Mouse (Mus musculus) fat pad, adult 2 months (tissue): ENCODE data around the gene Sft2d1.
"Not testable (repeated sequence)": the region's sequence is repeated elsewhere in the genome, so short reads cannot be mapped to it uniquely, and the experiment has no call there.

Experiments
- DNase-seq: peaks from one replicate; pipeline ENCODE4 v3.0.0-alpha.2; 2011; ENCODE audit warnings: low read depth, low spot score; ENCODE audit errors: extremely low read depth

Gene Sft2d1

DNA sequence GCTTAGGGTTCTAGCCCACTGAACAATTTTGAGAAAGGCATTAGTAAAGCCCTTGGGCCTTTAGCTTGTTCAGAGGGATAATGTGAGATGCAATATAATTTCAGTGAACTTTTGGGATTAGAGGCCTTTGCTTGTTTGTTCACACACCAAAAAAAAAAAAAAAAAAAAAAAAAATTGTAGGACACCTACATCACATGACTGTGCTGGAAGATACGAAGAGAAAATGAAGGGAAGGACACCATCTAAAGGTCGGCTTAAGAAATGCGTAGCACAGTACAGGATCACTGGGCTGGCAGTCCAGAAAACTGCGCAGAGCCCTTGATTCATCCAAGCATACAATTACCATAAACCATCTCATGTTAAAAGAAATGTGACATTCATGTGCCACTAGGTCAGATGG, 9.4 kb upstream of the Sft2d1 start:
- no peak for DNase-seq

GRCm38 (mm10) chr17:8302772-8303438, 8.0 kb upstream of the Sft2d1 start:
- no peak for DNase-seq

DNA sequence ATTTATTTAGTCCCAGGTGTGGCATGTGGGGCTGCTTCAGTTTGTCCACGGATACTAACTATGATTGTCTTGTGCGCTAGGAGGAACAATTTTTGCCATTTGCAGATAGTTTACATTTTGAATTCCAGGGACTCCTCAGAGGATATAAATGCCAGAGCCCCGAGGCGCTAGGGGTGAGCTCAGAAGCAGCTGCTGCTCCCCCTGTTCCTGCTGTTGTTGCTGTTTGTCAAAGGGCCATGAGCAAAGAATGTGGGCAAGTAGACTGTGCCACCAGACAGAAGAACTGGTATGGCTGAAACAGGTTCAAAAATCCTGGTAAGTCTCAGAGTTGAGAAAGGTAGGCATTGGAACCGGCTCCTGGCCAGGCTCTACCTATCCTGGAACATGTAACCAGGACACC, 7.2 kb upstream of the Sft2d1 start:
- DNase-seq = no peak

GRCm38 (mm10) chr17:8305801-8306200, 5.1 kb upstream of the Sft2d1 start:
- no peak for DNase-seq

- no peak for DNase-seq
Measured at GRCm38 (mm10) chr17:8311751-8312150, 849 bp downstream of the Sft2d1 start.

DNA sequence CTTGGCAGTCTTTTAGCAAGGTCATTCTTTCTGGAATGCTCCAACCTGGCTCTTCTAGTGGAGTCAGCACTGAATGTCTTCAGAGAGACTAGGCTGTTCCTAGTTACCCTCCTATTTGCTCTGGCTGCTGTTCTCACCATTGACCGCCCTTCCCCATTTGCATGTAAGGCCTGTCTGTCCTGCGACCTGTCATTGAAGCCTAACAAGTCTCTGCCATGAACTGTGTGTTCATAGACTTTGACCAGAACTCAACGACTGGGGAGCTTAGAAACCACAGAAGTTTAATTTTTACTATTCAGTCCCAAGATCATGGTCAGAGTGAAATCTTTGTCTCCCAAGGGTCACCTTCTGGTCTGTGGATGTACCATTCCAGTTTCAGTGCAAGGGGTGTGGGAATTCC, 3.1 kb downstream of the Sft2d1 start:
- DNase-seq = no peak

DNA sequence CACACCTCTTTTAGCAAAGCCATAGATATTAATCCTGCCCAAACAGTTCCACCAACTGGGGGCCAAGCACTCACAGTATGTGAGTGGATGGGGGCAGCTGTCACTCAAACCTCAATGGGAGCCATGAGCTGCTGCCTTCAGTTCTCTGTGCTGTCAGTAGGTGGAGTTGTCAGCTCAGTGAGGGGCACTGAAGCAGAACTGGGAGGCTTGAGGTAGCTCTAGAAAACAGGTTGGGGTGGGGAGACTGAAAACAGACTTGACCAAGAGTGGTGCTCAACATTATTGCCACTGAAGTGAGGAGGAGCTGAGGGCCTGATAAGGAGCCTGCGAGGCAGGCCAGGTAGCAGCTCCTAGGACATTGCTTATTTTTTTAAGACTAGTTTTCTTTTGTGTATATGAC, 5.3 kb downstream of the Sft2d1 start:
- DNase-seq = no peak

DNA sequence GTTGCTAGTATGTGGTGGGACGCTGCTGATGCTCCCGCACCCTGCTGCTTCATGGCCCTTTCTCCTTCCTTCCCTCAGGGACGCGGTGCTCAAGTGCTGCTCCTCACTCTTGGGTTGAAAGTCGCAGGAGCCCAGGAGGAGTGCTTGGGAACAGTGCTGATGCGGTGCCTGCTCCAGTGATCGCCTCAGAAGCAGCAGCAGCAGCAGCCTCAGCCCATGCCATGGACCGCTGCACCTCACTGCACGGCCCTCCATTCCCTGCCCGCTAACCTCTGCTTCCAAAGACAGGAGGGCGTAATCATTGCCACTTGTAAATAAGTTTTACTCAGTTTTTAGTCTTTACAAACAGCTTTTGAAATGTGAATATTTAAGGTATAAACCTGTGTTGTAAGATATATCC, 16.0 kb downstream of the Sft2d1 start:
- DNase-seq = not testable (repeated sequence)

DNA sequence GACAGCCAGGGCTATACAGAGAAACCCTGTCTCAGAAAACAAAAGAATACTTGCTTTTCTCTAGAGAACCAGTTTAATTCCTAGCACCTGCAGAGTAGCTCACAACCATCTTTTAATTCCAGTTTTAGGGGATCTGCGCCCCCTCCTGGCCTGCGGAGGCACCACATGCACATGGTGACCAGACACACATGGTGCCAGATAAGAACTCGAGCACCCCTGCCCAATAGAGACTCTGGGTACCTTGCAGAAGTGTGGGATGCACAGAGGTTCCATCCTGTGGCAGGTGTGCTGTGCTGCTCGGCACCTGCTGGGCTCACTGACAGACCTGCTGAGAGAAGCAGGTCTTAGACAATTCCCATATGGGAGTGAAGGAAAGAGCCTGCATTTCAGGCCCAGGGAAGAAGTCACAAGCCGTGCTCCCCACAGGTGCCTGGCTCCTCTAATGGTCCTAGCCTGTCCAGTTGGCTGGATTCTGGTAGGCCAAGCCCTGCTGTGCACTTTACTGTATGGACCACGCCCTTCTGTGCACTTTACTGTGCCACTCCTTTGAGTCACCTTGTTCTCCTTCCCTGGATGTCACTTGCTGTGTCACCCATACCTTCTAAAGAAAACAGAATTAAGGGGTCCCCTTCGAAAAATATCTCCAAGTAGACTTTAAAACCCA, 17.7 kb downstream of the Sft2d1 start:
- no peak for DNase-seq

DNA sequence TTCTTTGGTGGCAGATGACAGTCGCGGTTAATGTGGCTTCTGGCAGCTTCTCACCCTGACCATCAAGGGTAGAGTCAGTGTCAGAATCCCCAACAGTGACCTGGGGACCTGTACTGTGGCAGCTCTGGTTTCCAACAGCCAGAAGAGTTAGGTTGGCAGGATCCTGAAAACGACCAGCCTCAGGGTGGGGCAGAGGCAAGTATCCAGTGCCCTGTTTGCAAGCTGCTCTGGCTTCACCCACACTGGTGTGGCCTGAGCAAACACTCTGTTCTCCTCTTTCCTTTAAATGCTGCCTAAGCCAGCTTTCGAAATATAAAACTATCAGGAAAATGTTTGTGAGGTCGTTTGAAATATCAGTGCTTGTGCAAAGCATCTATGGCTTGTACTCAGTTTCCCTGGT, 19.7 kb downstream of the Sft2d1 start:
- no peak for DNase-seq

- not testable (repeated sequence) for DNase-seq
Measured at GRCm38 (mm10) chr17:8337159-8337558, 26.3 kb downstream of the Sft2d1 start, which contains the start of gene Prr18. Gene Prr18, plus strand, starts transcription at chr17:8337459.

GRCm38 (mm10) chr17:8339666-8340374, 28.9 kb downstream of the Sft2d1 start:
- no peak for DNase-seq

GRCm38 (mm10) chr17:8340407-8341359, 29.8 kb downstream of the Sft2d1 start:
- no peak for DNase-seq

DNA sequence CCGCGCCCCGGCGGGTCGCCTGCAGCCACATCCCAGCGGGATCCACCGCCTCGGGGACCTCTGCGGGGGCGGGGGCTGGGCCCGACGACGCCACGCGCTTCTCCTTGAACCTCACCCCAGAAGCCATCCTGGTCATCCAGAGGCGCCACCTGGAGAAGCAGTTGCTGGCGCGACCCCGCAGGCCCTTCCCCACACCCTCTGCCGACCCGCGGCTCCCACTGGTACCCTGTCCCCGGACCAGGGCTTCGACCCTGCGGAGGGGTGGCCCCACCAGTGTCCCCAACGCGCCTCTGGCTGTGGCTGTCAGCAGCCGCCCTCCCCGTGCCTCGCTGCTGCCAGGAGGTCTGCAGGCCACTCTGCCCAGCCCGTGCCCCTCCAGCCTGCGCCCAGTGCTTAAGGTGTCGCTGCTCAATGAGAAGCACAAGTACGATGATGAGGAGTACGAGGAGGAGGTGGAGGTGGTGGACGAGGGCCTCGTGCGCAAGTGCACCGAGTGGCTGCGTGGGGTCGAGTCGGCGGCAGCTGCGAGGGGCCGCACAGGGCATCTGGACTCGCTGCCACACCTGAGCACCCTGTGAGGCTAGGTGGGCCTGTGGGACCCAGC, 30.6 kb downstream of the Sft2d1 start:
- DNase-seq = no peak

GRCm38 (mm10) chr17:8342706-8343105, 31.8 kb downstream of the Sft2d1 start:
- DNase-seq = no peak

DNA sequence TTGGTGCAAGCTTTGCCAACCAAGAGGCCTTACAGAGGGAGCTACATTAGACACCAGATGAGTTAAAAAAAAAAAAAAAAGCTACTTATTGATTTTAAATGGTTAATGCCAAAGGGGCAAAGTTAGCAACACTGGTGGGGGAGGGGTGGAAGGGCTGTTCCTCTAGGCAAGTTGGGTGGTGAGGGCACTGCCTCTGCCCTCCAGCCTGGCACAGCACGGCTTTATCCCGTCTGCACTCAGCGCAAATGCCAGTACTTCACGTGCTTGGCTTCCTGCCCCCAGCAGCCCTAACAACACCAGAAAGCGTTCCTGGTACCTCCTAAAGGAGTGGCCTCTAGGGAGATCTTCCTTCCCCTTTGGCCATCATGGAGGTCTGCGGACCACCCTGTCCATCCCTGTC, 32.5 kb downstream of the Sft2d1 start:
- DNase-seq = no peak

GRCm38 (mm10) chr17:8347765-8348285, 36.9 kb downstream of the Sft2d1 start:
- DNase-seq = no peak

- no peak for DNase-seq
Measured at GRCm38 (mm10) chr17:8348941-8349340, 38.0 kb downstream of the Sft2d1 start.

- DNase-seq = no peak
Measured at GRCm38 (mm10) chr17:8351088-8351487, 40.2 kb downstream of the Sft2d1 start.

DNA sequence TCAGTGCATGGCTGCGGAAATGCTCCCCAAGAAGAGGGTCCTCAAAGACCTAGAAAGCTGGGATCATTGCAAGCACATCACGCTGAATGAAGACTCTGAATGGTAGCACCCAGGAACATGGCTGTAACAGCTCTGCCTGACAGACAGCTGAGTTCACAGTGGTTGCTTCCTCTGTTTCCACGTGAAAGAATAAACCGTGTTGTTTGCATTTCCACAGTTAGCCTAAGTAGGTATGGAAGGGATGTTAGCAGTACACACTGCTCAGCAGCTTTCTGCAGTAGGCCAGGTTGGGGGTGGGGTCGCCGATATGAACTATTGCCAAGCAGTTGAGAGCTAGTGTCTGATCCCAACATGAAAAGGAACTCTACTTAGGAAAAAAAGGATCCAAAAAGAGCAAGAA, 44.8 kb downstream of the Sft2d1 start, which contains the start of gene T2:
Gene T2 (plus strand): TSS at position 301 of the 400 bp plus-strand sequence.
- no peak for DNase-seq
